Mouse (Mus musculus) cortical plate, adult 2 months (tissue): ENCODE results near the gene Acot7.

Source experiments
- CTCF ChIP-seq: fragments of 200-500 bp; IDR thresholded peaks from 2 replicates; pipeline ENCODE4 v1.5.1; 2011; ENCODE audit warnings: mild to moderate bottlenecking, control low read depth, low read length; ENCODE audit not compliant: insufficient read depth; ENCODE audit errors: extremely low read depth
- POLR2A ChIP-seq: fragments of 200-500 bp; IDR thresholded peaks from 2 replicates; pipeline ENCODE4 v1.6.1; 2011; ENCODE audit warnings: mild to moderate bottlenecking, low read length, control low read depth; ENCODE audit not compliant: insufficient read depth; ENCODE audit errors: extremely low read depth

- TF ChIP-seq POLR2A (no peak), CTCF (no peak)
Observed at GRCm38 (mm10) chr4:152257070-152257469, 79.1 kb downstream of the Acot7 start.
